Mouse (Mus musculus): ENCODE data around the gene Rab11fip5.

The Rab11fip5 gene

DNA sequence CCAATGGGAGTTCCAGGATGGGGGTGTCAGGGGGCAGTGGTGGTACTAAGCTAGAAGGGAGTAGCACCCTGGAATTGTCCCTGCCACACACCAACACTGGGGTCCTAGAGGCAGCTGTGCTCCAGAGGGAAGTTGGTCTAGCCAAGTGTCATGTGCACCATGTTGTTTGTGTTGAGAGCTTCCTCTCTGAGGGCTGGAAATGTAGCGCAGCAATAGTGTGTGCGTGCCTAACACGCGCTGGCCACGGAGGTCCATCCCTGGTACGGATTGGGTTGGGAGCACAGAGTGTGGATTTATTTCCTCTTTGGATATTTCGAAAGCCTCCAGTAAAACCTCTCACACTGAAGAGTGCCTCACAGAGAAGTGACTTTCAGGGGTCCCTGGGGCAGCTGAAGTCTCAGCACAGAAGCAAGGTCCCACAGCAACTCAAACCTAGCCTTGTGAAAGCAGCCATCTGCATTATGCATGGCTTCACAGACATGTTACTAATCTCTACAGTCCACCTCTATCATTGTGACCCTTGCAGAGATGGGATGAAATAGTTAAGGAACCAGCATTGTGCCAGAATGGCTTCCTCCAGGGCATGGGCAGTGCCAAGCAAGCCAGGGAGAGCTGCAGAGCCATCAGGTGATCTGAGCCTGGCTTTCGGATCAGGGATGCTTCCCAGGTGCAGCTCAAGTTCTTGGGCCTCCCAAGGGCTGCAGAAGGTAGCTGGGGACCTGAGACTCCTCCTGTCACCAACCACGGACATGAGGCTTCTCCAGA lies 3.6 kb downstream of the Rab11fip5 start:
- Histone ChIP-seq H3K36me3 (ENCODE audit: insufficient read depth, low read length) (peaks cover 9% of the 10 kb centered on the region; the same call in 1 of the 2 replicates), H3K4me1 (replicated peaks; ENCODE audit: low read depth, low read length) (peaks cover 29% of the 10 kb centered on the region), H3K4me3 (replicated peaks; ENCODE audit: low read length) (no peak overlapping the region), H3K9me3 (ENCODE audit: low read length) (no peaks in the 10 kb centered on the region), H3K27me3 (ENCODE audit: insufficient read depth, low read length) (peaks cover 37% of the 10 kb centered on the region)
- TF ChIP-seq CTCF (conservative IDR thresholded peaks at IDR 0.05; ENCODE audit: low read length) (no peak), NANOG (IDR thresholded peaks at IDR 0.05; ENCODE audit: borderline replicate concordance, low read length) (no peak), POU5F1 (IDR thresholded peaks at IDR 0.05; ENCODE audit: borderline replicate concordance, low read length) (no peak)

DNA sequence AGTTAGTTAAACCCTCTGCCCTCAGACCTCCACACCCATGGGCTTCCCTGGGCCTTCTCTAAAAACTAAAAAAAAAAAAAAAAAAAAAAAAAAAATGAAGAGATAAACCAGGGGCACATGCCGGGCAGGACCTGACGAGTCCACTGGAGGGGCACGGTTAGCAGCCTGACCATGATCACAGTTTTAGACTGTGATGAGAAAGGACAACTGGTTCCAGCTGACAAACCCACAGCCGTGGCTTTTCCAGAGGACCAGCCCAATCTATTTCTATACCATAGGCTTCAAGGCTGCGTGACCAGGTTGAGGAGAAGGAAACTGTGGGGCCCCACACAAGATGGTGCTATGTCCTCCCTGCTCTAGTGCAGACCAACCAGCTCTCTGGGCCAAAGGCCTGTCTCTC lies 4.4 kb downstream of the Rab11fip5 start:
- no peak for TF ChIP-seq NANOG (IDR thresholded peaks at IDR 0.05; ENCODE audit: borderline replicate concordance, low read length)
- no peak for TF ChIP-seq CTCF (conservative IDR thresholded peaks at IDR 0.05; ENCODE audit: low read length)
- TF ChIP-seq POU5F1 (IDR thresholded peaks at IDR 0.05; ENCODE audit: borderline replicate concordance, low read length): no peak
- no peaks in the 10 kb centered on the region for H3K9me3 ChIP-seq (ENCODE audit: low read length)

DNA sequence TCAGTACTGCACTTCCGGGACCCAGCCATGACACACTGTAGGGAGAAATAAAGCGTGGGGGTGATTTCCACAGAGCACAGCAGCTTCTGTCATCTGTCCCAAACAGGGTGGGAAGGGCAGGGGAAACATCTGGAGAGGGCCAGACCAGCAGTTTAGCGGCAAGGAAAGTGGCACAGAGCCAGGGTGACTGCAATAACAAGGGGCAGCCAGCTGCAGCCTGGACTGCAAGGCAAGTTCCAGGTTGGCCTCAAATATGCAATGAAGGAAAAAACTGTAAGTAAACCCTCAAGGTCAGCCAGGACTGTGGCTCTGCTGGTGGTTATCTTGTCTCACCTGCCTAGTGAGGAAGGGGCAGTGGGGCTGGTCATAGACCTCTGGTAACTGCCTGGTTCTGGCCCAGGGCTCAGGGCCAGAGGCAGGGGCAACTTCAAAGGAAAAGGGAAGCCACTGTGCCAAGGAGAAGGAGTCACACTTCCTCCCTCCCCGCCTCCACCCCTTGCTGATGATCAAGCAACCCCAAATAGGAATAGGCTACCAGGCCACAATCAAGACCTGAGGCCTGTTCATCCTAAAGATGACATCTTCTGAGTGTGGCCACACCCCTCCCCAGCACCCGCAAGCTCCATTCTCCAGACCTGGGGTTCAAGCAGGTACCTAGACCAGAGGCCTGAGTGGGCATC lies 5.1 kb downstream of the Rab11fip5 start:
- Histone ChIP-seq H3K36me3 (ENCODE audit: insufficient read depth, low read length) (peaks cover 9% of the 10 kb centered on the region; the same call in 1 of the 2 replicates), H3K27me3 (ENCODE audit: insufficient read depth, low read length) (peaks cover 37% of the 10 kb centered on the region), H3K9me3 (ENCODE audit: low read length) (no peaks in the 10 kb centered on the region), H3K4me3 (replicated peaks; ENCODE audit: low read length) (no peak overlapping the region), H3K4me1 (replicated peaks; ENCODE audit: low read depth, low read length) (peaks cover 20% of the 10 kb centered on the region)
- TF ChIP-seq NANOG (IDR thresholded peaks at IDR 0.05; ENCODE audit: borderline replicate concordance, low read length) (no peak), POU5F1 (IDR thresholded peaks at IDR 0.05; ENCODE audit: borderline replicate concordance, low read length) (no peak), CTCF (conservative IDR thresholded peaks at IDR 0.05; ENCODE audit: low read length) (no peak)

More for the DNA sequence above, 4.4 kb downstream of the Rab11fip5 start:
- peaks cover 21% of the 10 kb centered on the region for H3K4me1 ChIP-seq (replicated peaks; ENCODE audit: low read depth, low read length)
- H3K36me3 ChIP-seq (ENCODE audit: insufficient read depth, low read length): peaks cover 9% of the 10 kb centered on the region; the same call in 1 of the 2 replicates
- H3K4me3 ChIP-seq (replicated peaks; ENCODE audit: low read length): no peak overlapping the region
- H3K27me3 ChIP-seq (ENCODE audit: insufficient read depth, low read length): peaks cover 37% of the 10 kb centered on the region

DNA sequence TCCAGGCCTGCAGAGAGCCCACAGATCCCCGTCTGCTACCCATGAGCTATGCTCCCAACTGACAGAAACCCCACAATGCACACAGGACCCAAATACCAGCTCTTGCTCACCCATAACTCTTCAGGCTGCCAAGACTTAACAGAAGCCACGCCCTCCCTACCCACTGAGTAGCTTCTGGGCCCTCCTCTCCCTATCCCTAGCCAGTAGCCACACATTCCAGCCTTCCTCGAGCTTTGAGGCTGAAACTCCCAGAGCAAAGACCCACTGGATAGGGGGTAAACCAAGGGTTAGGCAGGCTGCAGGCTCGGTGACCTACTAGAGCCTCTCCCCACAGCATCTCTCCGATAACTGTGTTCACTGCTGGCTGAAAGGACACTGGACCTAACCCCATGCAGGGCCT lies 5.7 kb downstream of the Rab11fip5 start:
- H3K4me1 ChIP-seq (replicated peaks; ENCODE audit: low read depth, low read length): peaks cover 19% of the 10 kb centered on the region
- H3K27me3 ChIP-seq (ENCODE audit: insufficient read depth, low read length): peaks cover 32% of the 10 kb centered on the region
- H3K9me3 ChIP-seq (ENCODE audit: low read length): no peaks in the 10 kb centered on the region
- TF ChIP-seq NANOG (IDR thresholded peaks at IDR 0.05; ENCODE audit: borderline replicate concordance, low read length): no peak
- TF ChIP-seq CTCF (conservative IDR thresholded peaks at IDR 0.05; ENCODE audit: low read length): no peak
- no peak for TF ChIP-seq POU5F1 (IDR thresholded peaks at IDR 0.05; ENCODE audit: borderline replicate concordance, low read length)
- H3K4me3 ChIP-seq (replicated peaks; ENCODE audit: low read length): no peak overlapping the region
- H3K36me3 ChIP-seq (ENCODE audit: insufficient read depth, low read length): peaks cover 9% of the 10 kb centered on the region; the same call in 1 of the 2 replicates

DNA sequence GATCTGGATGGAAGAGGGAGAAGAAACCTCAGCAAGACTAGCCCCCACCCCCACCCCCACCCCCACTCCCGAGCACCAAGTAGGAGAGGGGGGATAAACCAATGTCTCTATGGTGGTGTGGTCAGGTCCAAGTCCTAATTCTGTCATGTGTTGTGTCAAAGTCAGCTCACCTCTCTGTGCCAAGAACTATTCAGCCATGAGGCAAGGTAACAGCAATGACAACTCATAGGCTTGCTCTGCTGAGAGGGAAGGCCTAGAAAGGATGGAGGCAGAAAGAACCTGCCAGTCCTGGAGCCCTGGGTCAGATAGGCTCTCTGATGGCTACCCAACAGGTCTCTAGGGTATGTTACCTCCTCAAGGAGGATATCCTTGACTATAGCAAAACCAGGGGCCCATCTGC lies 6.3 kb downstream of the Rab11fip5 start:
- no peak for TF ChIP-seq POU5F1 (IDR thresholded peaks at IDR 0.05; ENCODE audit: borderline replicate concordance, low read length)
- no peak for TF ChIP-seq CTCF (conservative IDR thresholded peaks at IDR 0.05; ENCODE audit: low read length)
- TF ChIP-seq NANOG (IDR thresholded peaks at IDR 0.05; ENCODE audit: borderline replicate concordance, low read length): no peak
- Histone ChIP-seq H3K4me1 (replicated peaks; ENCODE audit: low read depth, low read length) (peaks cover 16% of the 10 kb centered on the region), H3K4me3 (replicated peaks; ENCODE audit: low read length) (no peak overlapping the region), H3K36me3 (ENCODE audit: insufficient read depth, low read length) (peaks cover 9% of the 10 kb centered on the region; the same call in 1 of the 2 replicates), H3K27me3 (ENCODE audit: insufficient read depth, low read length) (peaks cover 26% of the 10 kb centered on the region), H3K9me3 (ENCODE audit: low read length) (no peaks in the 10 kb centered on the region)

DNA sequence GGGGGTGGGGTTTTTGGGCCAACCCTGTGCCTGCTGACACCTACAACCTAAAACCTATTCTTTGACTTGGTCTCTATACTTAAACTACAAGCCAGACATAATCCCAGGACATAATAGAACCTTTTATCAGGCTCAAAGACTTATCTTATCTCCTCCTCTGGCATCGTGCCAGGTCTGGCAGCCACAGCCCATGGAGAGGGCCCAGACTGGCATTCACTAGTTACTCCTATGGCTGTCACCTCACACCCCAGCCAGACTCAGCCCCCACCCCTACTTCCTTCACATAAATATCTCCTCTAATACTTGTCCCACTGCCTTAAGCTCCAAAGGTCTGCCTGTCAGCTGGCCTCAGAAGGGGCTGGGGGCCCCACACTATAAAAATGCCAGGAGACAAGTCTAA lies 8.0 kb downstream of the Rab11fip5 start:
- Histone ChIP-seq H3K4me1 (replicated peaks; ENCODE audit: low read depth, low read length) (peaks cover 3% of the 10 kb centered on the region), H3K4me3 (replicated peaks; ENCODE audit: low read length) (no peak overlapping the region), H3K27me3 (ENCODE audit: insufficient read depth, low read length) (peaks cover 9% of the 10 kb centered on the region), H3K36me3 (ENCODE audit: insufficient read depth, low read length) (peaks cover 9% of the 10 kb centered on the region; the same call in 1 of the 2 replicates), H3K9me3 (ENCODE audit: low read length) (no peaks in the 10 kb centered on the region)
- no peak for TF ChIP-seq NANOG (IDR thresholded peaks at IDR 0.05; ENCODE audit: borderline replicate concordance, low read length)
- no peak for TF ChIP-seq POU5F1 (IDR thresholded peaks at IDR 0.05; ENCODE audit: borderline replicate concordance, low read length)
- no peak for TF ChIP-seq CTCF (conservative IDR thresholded peaks at IDR 0.05; ENCODE audit: low read length)

DNA sequence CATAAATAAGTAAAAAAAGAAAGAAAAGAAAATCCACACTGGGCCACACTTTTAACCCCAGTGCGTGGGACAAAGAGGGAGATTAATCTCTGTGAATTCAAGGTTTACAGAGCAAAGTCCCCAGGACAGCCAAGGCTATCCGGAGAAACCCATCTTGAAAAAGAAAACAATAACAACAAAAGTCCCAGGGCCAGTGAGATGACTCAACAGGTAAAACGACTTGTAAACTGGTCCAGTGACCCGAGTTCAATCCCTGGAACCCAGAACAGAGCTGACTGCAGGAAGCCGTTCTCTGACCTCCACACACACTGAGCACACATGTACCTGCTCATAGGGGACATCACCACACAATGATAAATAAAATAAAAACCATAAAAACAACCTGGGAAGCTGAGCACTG lies 10.0 kb downstream of the Rab11fip5 start:
- peaks cover 8% of the 10 kb centered on the region for H3K4me1 ChIP-seq (replicated peaks; ENCODE audit: low read depth, low read length)
- no peaks in the 10 kb centered on the region for H3K9me3 ChIP-seq (ENCODE audit: low read length)
- no peak overlapping the region for H3K4me3 ChIP-seq (replicated peaks; ENCODE audit: low read length)
- TF ChIP-seq NANOG (IDR thresholded peaks at IDR 0.05; ENCODE audit: borderline replicate concordance, low read length) (no peak), POU5F1 (IDR thresholded peaks at IDR 0.05; ENCODE audit: borderline replicate concordance, low read length) (no peak), CTCF (conservative IDR thresholded peaks at IDR 0.05; ENCODE audit: low read length) (no peak)
- H3K36me3 ChIP-seq (ENCODE audit: insufficient read depth, low read length): no peaks in the 10 kb centered on the region
- no peaks in the 10 kb centered on the region for H3K27me3 ChIP-seq (ENCODE audit: insufficient read depth, low read length)

DNA sequence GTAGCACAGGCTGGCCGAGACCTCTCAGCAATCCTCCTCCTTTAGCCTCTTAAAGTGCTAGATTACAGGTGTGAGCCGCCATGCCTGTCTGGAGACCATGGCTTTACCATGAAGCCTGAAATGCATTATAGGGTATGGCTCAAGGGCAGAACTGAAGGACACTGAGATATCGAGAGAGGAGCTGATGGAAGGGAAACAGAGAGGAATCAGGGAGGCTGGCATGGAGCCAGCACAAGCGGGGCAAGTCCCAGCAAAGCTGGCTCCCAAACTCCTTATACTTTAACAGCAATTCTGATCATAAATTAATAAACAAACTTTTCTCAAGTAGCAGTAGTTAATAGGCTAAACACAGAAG lies 10.6 kb downstream of the Rab11fip5 start:
- no peak for TF ChIP-seq POU5F1 (IDR thresholded peaks at IDR 0.05; ENCODE audit: borderline replicate concordance, low read length)
- TF ChIP-seq CTCF (conservative IDR thresholded peaks at IDR 0.05; ENCODE audit: low read length): no peak
- no peak for TF ChIP-seq NANOG (IDR thresholded peaks at IDR 0.05; ENCODE audit: borderline replicate concordance, low read length)
- no peaks in the 10 kb centered on the region for H3K9me3 ChIP-seq (ENCODE audit: low read length)
- H3K27me3 ChIP-seq (ENCODE audit: insufficient read depth, low read length): no peaks in the 10 kb centered on the region
- peaks cover 8% of the 10 kb centered on the region; the same call in 1 of the 2 replicates for H3K4me1 ChIP-seq (replicated peaks; ENCODE audit: low read depth, low read length)
- no peaks in the 10 kb centered on the region for H3K36me3 ChIP-seq (ENCODE audit: insufficient read depth, low read length)
- no peak overlapping the region for H3K4me3 ChIP-seq (replicated peaks; ENCODE audit: low read length)

Measured in E14TG2a.4 (cell line).